Mouse (Mus musculus): ENCODE results near the gene Sh3bgrl2.
A peak's percentile ranks its signal among the peaks of the same experiment; 100 is the strongest.

The Sh3bgrl2 gene

DNA sequence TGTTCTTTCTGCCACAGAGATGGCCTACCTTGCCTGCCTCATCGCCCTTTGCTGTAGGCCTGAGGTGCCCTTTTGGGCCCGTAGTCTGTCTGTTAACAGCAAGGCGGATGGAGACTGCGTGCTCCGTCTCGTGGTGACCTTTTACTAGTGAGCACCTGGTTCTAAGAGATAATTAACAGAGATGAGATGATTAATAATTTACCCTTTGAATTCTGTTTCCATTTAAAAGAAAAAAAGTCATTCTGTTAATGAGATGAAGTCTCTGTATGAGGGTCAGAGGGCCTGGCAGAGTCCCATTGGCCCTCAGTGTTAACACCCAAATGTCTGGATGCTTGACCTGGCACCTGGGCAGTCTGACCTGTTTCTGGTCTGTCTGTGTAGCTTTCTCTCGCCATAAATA lies 14.8 kb downstream of the Sh3bgrl2 start:
- DNase-seq: no peak

DNA sequence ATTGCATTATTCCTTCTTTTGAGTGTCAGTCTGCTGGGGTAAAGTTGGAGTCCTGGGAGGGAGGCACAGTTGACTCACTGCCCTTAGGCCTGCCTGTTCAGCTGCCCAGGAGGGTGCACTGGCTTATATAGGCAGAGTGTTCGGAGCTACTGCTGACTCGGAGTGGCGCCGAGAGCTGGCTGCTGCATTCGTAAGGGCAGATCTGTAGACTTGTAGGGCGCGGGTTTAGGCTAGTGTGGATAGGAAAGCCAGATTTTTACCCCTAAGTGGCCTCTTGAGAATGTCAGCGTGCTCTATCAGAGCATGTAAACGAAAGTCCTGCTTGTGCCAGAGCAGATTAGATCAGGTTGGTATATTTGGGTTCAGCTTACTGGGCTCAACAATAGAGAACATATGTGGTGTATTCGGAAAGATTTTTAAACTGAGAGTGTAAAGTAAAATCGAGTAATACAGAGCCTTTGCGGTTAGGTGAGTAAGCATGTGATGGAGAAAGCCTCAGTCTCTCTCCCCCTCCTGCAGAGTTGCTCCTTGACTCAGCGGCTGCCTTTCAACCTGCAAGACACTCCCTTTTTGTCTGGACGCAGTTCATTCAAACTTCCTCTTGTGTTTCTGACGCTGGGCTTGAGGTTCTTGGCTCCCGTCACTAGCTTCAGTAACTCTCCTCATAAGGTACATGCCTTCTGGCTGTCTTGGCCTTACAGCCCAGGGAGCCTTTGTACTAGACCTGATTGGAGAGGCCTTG lies 15.9 kb downstream of the Sh3bgrl2 start:
- DNase-seq: no peak

DNA sequence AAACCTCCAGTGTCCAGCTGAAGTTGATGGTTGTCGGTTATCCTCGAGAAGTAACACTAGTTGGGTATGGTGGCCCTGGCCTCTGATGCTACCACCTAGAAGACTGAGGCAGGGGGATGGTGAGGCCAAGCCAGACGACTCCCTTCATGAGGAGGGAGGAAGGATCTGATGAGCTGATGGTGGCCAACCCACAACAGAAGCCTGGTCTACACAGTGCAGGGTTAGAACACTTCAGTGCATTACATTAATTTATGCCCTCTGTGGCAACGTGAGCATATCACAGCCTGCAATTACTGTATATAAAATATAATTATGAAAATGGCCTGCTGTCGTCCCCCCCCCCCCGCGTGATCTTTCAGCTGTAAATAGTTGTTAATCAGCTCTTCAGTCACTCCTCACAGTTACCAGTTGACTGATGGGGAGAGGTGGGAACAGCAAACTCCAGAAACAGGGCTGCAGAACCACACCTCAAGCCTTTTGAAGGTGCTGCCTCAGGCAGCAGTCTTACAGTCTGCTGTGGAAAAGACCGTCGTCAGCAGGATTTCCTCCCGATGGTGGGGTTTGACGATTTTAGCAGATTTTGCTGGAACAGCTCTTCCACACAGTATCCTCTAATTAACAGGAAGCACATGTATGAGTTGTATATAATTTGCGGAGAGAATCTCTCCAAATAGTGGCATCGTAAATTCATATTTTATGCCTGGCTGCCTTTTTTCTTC lies 17.0 kb downstream of the Sh3bgrl2 start:
- no peak for DNase-seq

DNA sequence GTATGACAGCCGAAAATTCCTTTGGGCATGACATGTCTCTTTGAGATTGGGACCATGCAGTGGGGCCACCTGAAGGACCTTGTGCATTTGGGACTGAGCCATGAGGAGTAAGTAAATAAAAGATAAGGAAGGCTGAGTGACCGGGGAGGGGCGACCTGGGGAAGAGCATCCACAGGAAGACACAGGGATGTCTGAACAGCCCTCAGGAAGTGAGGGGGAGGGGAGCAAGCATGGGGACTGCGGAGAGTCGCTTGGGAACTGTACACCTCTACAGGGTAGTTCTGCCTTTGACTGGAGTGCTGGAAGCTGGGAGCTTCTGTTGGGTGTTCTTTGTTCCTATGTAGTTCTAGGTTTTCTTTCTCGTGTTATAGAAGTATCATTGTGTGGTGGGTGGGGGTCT lies 18.0 kb downstream of the Sh3bgrl2 start:
- no peak for DNase-seq

DNA sequence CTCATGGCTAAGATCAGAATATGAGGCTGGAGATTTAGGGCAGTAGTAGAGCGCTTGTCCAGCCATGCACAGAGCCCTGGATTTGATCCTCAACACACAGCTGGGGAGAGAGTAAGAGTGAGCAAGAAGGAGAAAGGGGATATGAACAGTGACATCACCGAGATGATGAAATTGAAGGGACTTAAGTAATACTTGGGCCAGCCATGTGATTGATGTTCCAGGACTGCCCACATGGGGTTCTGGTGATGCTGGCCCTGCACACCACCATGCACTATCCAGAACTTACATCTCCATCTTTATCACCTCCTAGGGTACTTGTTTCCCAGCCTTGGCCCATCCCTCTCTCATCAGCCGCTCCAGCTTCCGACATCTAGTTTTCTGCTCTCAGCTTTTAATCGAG lies 20.0 kb downstream of the Sh3bgrl2 start:
- DNase-seq: no peak

DNA sequence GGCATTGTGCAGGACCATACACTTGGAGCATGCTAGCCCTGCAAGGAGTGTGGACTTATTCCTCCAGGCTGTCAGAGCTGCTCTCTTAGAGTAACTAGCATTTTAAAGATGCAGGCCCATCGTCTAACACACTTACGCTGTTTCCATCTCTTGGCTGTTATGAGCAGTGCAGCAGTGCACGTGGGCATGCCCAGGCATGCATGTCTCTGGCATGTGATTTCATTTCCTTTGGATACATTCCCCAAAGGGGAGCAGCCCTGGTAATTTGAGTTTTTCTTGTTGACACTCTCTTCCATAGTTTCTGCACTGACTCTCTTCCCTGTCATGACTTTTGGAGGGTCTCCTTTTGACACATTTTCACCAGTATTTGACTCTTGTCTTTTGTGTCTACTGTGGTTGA lies 20.8 kb downstream of the Sh3bgrl2 start:
- no peak for DNase-seq

DNA sequence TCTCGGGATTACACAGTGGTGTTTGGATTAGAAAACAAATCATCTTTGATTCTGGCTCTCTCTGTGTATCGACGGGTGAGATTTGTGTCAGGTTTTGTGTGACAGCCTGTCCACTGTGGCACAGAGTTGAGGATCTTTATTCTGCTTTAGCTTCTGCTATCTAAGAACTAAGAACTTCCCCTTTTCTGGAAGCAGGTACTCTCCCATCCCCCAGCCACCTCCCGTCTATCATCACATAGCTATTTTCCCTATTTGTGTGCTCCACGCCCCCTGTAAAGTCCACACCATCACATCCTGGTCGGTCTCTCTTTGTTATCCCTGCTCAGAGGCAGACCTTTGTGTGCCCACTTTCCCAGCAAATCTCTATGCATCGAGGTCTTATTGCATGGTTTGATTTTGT lies 21.8 kb downstream of the Sh3bgrl2 start:
- DNase-seq: no peak

DNA sequence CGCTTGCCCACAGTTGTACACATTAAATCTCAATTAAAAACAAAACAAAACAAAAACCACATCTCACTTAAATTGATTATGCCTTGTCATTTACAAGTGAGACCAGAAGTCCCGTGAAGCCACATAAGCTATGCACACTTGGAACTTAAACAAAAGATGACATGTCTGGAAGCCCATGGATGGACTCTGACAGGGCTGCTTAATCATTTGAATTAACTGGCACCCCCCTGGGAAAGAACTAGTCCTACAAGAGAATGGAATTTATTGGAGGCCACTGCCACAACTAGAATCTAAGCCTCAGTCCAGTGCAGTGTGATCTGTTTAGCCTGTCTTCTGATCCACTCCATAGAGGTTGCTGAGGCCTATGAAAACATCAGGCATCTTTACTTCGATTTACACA lies 23.2 kb downstream of the Sh3bgrl2 start:
- DNase-seq: no peak

DNA sequence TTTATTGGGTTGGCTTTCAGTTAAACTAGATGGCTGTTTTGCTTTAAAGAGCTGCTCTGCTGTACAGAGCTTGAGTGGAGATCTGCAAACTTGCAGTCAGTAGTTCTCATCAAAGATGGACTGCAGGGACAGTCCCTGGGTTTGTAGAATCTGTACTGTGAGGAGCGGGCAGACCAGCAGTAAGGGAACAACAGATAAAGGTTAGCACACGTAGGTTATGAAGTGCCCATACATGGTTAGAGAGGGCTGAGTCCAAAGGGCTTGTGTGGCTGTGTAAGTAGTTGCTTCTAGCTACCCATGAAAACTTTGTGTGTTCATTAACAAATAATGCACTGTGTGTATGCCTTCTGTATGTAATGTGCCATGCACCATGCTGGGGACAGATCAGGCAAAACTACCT lies 24.2 kb downstream of the Sh3bgrl2 start:
- no peak for DNase-seq

DNA sequence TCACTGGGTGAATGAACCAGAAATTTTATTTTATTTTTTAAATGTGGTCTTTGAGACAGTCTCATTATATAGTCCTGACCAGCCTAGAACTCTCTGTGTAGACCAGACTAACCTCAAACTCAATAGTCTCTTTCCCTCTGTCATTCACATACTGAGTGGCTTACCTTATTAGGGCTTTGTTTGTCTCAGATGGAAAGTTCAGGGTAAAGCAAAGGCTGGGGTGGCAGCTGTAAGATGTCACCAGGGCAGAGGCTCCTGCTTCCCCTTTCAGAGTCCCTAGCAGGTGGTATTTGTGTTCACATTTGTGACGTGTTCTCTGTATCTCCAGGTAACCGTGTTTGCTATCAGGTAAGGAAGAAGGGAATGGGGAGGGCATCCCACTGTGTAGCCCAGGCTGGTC lies 24.7 kb downstream of the Sh3bgrl2 start:
- no peak for DNase-seq

DNA sequence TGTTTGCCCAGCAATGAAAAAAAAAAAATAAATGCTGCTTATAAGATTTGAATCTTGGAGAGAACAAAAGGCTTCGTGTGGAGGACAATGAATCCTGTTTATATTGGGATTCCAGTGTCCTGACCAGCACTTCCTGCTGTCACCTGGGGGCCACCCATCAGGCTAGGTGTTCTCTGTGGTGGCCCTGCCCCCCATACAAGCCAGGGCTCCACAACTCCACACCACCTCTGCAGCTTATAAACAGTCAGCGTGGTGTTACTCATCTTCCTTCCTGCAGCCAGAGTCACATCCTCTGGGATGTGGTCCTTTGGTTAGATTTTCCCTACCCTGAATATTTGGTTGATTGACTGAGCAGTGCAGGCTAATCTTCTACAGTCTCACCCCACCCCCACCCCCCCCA lies 25.5 kb downstream of the Sh3bgrl2 start:
- no peak for DNase-seq

DNA sequence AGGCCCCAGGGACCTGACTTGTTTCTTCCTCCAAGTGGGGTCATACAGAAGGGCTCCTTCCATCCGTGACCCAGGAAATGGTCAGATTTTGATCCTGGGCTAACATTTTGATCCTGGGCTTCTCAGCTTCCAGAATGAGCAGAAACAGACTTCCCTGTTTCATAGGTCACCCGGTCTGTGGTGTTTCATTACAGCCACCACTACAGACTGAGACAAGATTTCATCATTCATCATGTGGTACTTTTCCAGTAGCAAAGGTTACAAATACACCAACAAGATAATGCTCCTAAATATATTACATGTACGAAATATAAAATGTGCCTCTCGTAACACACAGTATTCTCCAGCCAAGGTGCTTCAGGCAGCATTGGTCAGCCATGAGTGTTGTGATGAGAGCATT lies 27.3 kb downstream of the Sh3bgrl2 start:
- no peak for DNase-seq

DNA sequence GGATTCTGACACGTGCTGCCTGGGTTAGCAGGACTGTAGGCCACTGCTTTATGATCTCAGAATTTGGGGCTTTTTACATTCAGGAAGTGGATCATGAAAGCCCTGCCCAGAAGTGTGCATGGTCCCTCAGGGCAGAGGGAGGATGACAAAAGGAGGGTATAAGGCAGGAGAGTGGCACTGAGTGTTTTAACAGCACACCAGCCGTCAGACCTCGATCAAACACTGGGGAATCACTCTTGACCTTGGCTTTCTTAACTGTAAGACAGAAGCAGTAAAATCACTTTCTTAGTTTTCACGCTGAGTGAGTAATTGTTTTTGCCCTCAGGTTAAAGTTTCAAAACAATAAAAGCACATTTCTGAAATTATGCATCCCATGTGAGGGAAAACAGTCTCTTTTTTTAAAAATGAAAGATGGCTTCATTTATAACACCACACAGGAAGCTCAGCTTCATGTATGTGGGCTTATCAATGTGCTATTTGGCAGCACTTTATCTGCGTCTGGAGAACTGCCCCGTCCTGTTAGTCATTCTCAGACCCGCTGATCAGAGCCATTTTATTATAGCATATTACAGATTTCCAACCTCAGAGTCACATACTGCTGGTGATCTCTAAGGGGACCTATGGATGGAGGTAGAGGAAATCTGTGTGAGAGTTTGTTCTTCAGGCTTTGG lies 28.0 kb downstream of the Sh3bgrl2 start:
- DNase-seq: no peak

DNA sequence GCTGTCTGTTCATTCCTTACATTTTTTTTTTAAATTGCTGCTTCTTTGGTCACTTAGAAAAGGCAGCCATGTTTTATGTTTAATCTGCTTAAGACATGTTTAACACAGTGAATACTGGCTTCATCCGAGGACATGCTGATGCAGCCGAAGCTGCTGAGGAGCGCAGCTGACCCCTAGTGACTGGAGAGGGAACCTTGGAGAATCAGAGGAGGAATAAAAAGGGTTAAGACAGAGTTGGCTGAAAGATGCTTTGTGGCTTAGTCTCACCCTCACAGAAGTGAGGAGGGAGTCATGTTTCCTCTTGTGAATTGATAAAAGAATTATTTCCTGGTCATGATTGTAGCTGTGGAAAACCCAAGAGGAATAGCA lies 28.5 kb downstream of the Sh3bgrl2 start:
- DNase-seq: peak; percentile 11

DNA sequence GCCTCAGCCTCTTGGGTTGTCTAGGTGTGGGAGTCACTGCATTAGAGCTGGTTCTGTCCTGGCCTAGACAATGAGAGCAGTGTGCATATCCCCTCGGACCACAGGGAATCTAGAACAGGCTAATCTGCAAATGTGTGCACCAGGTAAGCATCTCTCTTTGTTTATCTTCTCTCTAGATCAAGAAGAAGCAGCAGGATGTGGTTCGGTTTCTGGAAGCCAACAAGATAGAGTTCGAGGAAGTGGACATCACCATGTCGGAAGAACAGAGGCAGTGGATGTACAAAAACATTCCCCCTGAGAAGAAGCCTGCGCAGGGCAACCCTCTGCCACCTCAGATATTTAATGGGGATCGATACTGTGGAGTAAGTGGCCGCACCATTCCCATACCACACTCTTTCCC lies 29.1 kb downstream of the Sh3bgrl2 start:
- DNase-seq: no peak

DNA sequence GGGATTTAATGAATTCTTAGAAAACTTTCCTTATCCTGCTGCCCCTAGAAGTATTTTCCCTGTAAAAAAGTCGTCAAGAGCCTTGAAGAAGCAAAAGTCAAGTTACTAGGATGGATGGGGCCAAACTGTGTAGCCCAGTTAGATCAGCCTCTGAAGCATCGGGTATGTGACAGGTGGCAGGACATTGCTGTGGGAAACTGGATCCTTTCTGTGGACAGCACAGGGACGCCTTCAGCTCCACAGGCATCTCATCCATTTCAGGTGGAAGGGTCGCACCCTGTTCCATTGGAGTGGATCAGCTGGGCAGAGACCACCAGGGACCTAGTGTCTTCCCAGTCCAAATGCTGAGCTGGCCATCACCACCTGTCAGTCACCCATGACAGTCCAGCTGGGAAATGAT lies 30.9 kb downstream of the Sh3bgrl2 start:
- DNase-seq: no peak

DNA sequence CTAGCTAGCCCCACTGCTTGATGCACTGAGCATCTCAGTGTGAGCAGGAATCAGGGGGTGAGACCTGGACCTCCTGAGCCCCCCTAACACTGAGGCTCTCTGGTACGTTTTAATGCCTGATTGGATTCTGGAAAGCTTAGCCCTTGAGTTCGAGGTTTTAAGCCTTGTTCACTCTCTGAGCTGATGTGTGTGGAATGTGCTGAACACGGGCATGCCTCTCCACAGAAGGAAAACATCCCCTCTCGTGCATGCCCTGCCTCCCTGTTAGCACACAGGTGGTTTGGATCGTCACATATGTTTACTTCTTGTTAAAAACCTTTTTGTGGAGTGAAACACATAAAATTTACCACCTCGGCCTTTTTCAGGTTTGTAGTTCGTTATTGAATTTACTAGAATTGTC lies 34.6 kb downstream of the Sh3bgrl2 start:
- DNase-seq: no peak

DNA sequence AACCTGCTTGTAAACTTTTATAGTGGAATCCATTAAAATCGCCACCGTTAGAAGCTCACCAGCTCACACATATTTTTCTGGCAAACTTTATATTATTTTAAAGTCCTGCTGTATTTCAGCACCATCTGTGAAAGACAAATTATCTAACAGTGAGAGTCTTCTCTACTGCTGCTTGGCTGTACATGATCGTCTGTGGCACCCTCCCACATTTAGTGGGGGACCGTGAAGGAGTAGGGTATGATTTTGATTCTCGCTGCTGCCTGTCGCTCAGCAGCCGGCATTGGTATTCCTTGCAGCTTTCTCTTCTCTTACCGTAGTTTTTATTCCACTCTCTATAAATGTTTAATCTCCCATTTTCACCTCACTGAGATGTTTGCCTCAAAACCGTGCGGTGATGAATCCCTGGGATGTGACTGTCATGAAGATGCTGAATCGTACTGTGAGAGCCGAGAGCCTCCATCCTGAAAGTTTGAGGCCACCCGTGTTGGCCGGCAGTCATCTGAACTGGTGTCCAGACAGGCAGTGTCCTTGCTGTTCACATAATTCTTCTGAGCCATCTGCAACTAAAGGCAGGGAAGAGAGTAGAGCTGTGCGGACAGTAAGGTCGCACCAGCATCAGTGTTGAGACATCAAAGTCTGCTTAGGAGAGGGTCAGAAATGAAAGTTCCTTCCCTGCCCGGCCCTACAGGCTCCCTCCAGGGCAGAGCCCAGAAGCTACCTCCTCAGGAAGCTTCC lies 38.4 kb downstream of the Sh3bgrl2 start:
- DNase-seq: no peak

DNA sequence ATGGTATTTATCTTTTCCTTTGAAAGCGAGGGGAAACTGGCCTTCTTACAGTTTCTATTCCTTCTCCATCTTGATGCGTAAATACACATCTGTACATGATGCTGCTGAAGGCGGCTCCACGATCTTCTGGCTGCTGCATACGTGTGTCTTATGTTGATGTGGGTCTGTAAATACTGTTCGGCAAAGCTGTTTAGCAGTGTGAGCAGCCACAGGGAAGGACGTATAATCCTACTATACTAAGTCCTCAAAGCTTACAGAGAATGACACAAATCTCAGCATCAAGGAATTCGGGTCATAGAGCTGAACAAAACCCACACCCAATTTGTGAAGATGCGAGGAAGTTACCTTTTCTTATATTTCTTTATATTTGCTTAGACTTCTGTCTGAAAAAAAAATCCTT lies 39.0 kb downstream of the Sh3bgrl2 start:
- no peak for DNase-seq

DNA sequence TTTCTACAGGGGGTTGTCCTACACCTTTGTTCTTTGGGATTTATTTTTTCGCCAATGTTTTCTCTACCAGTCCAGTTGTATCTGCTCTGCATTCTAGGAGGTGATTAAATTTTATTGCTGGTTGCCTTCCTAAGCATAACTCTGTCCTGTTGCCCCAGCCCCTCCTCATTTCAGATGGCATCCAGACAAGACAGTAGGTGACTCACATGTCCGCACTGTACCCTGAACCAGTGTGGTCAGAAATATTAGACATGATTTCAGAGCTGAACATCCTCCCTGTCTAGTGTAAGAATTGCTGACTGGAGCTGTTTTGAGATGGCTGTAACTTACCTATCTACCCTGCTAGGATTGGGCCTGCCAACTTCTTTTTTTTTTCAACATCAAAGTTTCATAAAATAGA lies 40.9 kb downstream of the Sh3bgrl2 start:
- DNase-seq: no peak

DNA sequence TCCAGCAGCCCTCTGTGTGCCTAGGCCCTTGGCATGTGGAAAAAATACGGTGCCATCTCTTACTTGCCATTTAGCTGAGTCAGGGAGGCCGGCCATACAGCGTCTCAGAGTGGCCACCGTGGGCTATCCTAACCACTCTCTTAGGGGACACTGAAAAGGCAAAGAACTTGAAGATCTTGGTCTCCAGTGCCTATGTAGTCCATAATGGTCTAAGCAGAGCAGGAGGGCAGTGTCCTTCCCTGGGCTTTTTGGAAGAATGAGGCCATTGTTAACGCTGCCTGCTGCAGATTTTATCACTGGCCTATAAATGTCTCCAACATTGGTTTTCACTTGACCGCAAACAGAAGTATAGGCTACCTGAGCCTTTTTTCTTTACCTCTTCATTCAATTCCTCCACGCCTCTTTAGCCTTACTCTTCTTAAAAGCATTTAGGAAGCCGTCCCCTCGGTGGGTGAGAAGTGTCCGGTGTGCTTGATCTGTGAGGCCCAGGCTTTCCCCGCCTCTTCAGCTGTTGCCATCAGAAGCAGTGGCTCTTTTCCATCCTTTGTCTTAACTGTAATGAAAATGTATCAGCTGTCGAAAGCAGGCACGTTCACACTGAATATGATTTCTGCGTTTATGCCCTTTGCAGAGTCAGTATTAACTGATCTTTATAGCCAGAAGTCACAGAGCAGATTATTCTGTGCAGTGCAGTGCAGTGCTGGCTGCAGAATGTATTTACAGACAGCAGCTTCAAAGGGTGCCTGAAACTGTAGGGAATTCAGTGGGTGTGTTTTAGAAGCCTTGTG lies 41.7 kb downstream of the Sh3bgrl2 start:
- no peak for DNase-seq

DNA sequence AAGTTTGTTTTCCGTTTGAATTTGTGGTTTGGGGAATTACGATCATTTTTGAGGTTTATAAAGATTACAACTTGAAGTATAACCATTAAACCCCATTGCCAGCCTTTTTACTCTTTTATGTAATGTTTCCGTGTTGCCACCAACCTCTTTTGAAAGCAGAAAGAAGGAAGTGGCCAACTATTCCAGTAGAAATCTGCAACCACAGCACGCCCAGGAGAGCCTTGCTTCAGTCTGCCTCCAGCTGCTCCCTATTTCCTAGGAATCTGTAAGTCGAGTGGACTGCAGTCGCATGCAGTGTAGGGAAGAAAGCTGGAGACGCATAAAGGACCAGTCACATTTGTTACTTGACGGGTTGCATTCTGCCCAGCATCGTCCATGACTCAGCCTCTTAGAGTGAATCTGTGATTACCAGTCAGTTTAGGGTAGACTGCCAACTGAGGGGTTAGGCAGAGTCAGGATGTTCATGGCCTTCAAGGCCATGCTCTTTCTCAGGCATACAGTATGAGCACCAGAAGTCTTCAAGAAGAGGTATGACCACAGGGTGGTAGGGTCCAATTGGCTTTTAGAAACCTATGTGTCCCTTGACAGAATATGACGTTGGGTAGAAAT lies 43.8 kb downstream of the Sh3bgrl2 start:
- no peak for DNase-seq

Data from thymus, postnatal 25 days (tissue).